Mouse (Mus musculus): ENCODE results near the gene Nudt16l1.

The Nudt16l1 gene

DNA sequence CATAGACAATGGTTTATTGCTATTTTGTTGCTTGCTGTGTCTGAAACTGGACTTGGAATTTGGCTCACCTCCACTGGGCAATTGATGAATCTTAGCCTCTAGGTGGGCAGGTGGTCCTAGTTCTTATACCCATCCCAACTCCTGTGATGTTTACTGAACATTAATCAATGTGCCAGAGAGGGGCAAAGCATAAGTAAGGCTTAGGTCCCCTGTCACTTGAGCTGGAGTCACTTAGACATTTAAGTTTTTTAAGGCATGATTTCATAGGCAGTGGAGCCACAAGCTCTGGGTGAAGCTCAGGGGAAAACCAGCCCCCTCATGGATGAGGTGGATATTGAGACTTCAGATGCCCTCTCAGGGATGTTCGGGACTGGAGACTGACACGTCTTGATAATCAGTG lies at the start of gene Nudt16l1:
Gene Nudt16l1, plus strand, starts transcription at position 301 of the 400 bp plus-strand sequence.
- no peak; the same call in 1 of the 2 replicates for ATAC-seq (ENCODE audit: insufficient number of reproducible peaks, low FRiP score, low TSS enrichment)

DNA sequence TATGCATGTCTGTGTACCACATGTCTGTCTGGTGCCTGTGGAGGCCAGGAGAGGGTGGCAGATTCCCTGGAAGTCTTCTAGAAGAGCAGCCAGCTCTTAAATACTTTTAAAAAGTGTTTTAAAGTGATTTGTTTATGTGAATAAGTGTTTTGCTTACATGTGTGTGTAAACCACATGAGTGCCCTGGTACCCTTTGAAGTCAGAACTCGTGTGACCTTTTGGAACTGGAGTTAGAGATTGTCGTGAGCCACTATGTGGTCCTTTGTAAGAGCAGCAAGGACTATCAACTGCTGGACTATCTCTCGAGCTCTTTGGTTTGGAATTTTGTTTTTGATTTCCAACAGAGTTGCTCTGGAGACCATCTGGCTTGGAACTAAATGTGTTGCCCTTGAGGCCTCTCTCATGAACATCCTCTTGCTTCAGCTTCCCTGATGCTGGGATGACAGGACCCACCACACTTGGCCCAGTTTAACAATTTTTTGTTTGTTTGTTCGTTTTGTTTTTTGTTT lies 48.3 kb upstream of the Nudt16l1 start:
- ATAC-seq (ENCODE audit: insufficient number of reproducible peaks, low FRiP score, low TSS enrichment), result no peak

DNA sequence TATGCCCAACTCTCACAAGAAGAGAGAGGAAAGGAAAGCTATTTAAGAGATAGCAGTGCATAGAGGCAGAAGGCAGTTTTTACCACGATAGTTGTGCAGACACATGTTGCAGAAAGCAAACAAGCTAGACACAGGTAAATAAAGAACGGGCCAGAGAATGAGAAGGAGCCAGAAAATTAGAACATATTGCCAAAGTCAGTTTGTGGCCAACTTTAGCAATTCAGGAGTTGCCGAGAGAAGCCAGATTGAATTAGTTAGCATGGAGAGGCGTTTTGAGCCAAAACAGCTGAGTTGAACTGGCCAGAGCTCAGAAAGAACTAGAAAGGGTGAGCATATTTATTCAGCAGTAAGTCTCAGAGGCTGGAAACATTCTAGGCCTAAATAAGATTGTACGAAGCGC lies 46.4 kb upstream of the Nudt16l1 start:
- no peak for ATAC-seq (ENCODE audit: insufficient number of reproducible peaks, low FRiP score, low TSS enrichment)

DNA sequence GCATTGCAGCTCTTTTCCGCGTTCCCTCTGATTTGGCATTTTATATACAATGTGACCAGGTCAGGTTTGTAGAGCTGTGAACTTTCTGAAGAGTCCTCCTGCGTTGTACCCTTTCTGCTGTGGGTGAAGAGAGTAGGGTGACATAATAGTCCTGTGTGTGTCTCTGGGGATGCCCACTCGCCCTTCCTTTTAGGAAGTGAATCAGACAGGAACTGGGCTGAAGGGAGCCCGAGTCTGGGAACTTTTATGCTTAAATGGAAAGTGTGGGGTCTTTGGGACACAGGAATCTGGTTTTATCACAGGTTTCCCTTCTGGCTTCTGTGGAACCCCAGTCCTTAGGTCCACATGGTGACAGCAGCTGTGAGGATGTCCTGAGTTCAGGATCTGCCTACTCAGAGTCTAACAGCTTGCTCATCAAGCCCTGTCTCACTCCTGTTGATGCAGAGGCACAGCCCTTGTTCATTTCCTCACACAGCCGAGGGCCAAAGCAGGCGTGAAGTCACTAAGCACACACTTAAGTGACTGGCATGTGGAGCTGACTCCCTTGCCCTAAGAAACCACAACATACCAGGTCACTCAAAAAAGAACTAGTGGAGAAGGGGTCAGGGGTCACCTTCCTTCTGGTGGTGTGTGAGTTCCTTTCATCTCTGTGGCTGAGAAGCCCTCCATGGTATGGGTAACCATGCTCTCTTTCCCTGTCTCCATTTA lies 44.2 kb upstream of the Nudt16l1 start:
- no peak for ATAC-seq (ENCODE audit: insufficient number of reproducible peaks, low FRiP score, low TSS enrichment)

DNA sequence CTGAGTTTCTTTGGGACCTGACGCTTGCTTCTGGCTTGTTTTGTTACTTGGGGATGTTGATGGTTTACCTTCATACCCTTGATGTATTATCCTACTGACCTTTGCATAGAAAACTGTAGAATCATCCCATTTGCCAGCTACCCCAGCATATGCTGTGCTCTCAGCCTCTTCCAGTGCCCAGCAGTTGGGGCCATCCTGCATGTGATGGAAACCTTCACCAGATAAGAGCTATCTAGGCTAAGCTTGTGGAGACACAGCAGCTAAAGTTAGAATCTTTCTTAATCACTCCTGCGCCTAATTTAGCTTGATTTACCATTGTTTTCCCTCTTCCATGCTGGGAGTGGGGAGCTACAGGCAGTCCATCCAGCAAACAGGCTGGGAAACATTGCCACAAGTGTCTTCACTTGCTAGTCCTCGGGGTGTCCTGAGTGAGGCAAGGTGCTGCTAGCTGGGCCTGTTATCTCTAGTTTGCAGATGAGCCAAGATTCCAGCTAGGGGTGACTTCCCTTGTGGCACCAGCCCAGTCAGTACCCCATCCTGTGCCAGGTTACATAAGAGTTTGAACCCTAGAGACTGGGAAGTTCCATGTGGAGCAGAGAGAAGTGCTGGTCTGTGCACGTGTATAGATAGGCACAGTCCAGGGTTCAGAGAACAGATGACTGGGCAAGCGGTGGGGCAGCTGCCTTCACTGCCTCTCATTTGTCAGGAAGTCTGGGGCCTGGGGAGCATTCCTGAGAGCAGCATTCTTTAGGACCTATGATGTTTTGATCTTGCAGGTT lies 42.1 kb upstream of the Nudt16l1 start:
- ATAC-seq (ENCODE audit: insufficient number of reproducible peaks, low FRiP score, low TSS enrichment), result peak; percentile 68; the same call in 1 of the 2 replicates

DNA sequence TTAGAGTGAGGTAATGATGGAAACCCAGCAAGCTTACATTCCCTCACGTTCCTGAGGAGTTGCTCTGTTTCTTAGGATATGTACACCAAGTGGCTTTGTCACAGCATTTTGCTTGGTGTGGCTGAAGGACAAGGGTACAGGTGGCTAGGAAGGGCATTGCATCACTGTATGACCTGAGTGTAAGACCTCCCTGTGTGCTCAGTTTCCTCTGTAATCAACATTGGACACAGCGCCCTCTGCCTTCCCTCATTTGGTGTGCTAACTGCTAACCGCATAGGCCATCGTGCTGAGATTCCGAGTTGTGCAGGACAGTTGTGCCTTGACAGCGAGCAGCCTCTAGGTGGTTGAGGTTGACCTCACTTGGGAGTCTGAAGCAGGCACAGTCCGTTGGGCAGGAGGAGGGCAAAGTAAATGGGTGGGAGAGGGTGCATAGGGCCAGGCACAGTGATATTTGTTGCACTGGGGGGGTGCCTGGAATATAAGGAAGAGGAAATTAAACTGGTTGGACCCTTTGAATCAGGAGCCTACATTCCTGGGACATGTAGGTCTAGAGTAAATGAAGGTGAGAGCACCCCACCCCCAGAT lies 41.3 kb upstream of the Nudt16l1 start:
- ATAC-seq (ENCODE audit: insufficient number of reproducible peaks, low FRiP score, low TSS enrichment), result no peak

DNA sequence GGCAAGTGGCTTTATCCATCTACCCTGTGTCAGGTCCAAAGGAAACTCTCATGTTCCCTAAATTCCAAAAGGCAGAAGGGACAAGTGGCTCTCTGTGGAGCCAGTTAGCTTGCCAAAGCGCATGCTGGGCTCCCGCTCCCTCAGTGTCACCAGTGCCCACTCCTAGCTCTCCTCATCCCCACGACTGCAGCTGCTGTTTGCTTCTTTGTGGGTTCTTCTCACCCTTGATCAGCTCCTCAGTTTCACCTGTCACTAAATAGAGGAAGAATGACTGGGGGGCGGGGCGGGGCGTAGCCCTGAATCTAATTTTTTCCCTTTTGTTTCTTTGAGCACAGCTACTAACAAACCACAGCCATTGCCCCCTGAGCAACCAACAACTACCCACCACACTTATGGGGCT lies 39.7 kb upstream of the Nudt16l1 start:
- ATAC-seq (ENCODE audit: insufficient number of reproducible peaks, low FRiP score, low TSS enrichment), result no peak

DNA sequence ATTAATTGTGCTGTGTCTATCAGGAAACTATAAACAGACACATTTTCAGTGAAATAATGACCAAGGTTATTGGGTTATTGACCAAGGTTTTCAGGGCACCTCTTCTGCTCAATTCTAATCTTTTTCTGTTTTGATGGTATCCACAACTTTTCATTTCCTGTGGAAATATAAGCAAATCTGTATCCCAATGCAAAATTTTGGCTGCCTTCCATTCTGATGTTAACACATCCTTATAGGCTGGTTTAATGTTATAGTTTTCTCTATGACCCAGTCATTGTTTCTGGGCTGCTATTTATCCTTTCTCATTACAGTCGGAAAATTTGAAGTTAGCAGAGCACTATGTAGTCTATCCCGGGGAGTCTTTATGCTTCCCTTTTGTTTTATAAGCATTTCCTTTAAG lies 38.9 kb upstream of the Nudt16l1 start:
- no peak for ATAC-seq (ENCODE audit: insufficient number of reproducible peaks, low FRiP score, low TSS enrichment)

DNA sequence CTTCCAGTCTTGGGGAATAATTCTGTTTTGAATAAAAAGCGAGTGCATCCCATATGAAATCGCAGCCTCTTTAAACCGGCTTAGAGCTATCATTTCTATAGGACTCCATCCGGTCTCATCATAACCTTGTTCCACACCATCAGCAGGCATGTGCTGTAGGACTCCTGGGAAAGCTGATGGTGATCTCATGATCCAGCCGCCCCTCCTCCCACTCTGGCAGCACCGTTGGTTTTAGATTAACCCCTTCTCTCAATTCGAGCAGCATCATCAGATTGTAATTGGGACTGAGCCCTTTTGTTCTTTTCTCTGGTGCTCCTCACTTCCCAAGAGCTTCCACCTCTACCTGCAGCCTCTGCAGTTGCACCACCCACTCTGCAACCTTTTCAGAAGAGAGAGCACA lies 37.4 kb upstream of the Nudt16l1 start:
- ATAC-seq (ENCODE audit: insufficient number of reproducible peaks, low FRiP score, low TSS enrichment), result no peak

DNA sequence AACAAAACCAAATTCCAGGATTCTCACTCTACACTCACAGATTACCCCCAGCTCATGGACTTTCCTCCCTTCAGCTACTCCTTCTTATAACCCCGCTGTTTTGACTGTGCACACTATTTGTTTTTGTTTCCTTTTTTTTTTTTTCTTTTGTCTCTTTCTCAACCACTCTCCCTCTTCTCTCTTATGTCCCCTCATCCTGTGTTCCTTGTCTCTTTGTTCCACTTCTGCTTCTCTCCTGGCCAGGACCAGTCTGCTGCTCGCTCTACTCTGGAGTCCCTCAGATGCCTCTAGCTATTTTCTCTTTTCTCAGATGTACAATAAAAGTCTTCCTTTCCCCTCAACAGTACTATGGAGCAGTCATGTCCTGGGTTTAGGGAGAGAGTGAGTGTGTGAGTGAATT lies 36.2 kb upstream of the Nudt16l1 start:
- no peak for ATAC-seq (ENCODE audit: insufficient number of reproducible peaks, low FRiP score, low TSS enrichment)

DNA sequence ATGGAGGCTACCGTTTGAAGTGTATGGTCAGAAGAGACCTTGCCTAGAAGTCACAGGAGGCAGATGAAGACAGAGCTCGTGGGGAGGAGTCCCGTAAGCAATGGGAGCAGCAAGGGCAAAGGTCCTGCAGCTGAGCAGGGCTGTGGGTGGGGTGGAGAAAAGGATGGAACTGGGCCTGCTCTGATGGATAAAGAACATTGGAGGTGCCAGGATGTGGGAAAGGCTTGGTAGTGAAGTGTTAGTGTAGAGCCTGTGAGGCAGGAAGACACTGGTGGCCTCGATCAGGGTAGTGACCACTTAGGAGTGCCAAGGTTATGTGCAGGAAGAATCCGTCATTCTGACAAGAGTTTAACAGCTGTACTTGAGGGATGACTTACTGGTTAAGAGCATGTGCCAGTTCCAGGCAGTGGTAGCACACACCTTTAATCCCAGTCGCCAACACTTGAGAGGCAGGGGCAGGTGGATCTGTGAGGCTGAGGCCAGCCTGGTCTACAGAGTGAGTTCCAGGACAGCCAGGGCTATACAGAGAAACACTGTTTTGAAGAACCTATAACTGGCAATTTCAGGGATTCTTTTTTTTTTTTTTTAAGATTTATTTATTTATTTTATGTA lies 35.0 kb upstream of the Nudt16l1 start:
- no peak for ATAC-seq (ENCODE audit: insufficient number of reproducible peaks, low FRiP score, low TSS enrichment)

DNA sequence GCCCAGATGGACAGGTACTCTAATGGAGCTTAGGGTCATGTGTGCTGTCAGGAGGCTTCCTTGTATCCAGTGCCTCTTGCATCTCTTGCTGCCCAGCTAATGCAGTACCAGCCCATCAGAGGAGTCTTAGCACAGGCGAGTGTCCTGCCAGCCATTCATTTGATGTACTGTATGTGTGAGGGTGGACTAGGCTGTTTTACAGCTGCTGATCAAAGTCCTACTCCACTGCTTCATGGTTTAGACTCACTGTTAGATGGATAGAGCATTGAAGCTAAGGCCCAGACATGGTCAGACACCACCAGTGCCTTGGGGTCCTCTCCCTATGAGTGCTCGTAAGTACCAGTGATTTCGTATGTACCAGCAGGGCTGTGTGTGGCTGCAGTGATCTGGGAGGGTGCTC lies 33.7 kb upstream of the Nudt16l1 start:
- ATAC-seq (ENCODE audit: insufficient number of reproducible peaks, low FRiP score, low TSS enrichment), result no peak

DNA sequence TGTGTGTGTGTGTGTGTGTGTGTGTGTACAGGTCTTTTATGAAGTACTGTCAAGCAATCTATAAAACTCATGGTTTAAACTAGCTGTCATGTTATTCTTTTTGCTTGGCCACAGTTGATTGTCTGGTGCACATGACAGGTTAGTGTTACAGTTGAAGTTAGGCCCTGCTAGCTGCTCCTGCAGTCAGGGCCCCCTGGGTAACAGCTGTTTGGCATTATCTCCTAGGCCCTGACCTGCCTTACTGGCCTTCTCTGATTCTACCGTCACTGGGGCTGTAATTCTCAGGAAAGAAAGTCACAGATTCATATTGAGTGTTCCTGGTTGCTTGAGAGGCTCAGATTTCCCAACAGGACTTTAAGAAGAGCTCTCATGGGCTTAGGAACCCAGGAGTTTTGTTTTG lies 33.0 kb upstream of the Nudt16l1 start:
- no peak for ATAC-seq (ENCODE audit: insufficient number of reproducible peaks, low FRiP score, low TSS enrichment)

DNA sequence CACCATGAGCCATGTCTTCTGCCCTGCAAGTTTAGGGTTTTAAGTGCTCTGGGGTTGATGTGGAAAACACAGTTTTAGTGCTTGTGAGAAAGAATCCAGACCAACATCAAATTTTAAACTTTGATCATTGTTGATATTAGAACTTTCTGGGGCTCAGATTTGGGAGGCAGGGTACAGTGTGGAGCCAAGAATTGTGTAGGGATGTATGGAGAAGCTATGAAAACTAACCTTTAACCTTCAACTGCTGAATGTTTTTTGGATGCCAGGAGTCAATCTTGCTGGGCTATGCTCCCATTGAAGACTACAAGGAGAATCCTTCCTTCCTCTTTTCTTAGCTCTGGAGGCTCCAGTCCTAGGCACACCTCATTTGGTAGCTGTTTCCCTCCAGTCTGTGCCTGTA lies 32.0 kb upstream of the Nudt16l1 start:
- ATAC-seq (ENCODE audit: insufficient number of reproducible peaks, low FRiP score, low TSS enrichment), result no peak

DNA sequence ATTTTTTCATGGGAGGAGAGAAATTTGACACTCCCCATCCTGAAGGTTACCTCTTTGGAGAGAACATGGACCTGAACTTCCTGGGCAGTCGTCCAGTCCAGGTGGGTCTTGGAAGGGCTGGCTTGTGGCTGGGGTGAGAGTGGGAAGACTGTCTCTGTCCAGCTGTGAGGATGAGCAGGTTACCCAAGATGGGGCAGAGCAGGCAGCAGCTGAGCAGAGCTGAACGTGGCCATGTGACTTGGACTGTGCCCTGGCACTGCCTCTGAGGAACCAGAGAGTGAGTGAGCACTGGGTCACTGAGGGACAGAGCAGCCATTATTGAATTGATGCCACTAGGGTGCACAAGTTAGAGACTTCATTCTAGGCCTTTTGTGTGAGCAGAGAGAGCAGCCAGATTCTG lies 31.2 kb upstream of the Nudt16l1 start:
- ATAC-seq (ENCODE audit: insufficient number of reproducible peaks, low FRiP score, low TSS enrichment), result 0 out of 2 replicates have a peak, but pooled peaks have one; percentile 40

DNA sequence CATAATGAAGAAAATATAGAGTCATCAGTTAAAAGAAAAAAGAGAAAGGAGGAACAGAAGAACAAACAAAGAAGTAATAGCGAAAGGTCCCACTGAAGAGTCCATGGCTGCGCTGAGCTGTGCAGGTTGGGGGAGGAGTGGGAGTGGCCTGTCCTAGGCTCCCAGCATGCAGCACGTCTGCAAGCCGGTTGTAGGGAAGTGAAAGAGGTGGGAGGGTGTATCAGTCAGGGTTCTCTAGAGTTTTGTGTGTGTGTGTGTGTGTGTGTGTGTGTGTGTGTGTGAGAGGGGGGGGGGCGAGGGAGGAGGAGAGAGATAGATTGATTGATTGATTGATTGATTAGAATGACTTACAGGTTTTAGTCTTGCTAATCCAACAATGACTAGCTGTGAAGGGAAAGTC lies 30.6 kb upstream of the Nudt16l1 start:
- no peak for ATAC-seq (ENCODE audit: insufficient number of reproducible peaks, low FRiP score, low TSS enrichment)

DNA sequence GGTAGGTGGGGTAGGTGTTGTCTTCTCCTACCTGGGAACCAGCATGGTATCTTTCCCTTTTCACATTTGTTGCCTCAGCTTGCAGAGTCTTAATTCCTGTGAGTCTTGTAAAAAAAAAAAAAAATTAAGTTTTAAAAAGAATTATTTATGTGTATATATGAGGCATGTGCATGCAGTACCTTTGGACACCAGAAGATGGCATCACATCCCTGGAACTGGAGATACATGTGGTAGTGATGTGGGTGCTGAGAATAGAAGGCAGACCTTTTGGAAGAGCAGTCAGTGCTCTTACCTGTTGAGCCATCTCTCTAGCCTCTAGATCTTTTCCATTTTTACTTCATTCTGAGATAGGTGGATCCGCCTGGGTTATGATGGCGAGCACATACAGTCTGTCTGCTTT lies 28.8 kb upstream of the Nudt16l1 start:
- ATAC-seq (ENCODE audit: insufficient number of reproducible peaks, low FRiP score, low TSS enrichment), result no peak

DNA sequence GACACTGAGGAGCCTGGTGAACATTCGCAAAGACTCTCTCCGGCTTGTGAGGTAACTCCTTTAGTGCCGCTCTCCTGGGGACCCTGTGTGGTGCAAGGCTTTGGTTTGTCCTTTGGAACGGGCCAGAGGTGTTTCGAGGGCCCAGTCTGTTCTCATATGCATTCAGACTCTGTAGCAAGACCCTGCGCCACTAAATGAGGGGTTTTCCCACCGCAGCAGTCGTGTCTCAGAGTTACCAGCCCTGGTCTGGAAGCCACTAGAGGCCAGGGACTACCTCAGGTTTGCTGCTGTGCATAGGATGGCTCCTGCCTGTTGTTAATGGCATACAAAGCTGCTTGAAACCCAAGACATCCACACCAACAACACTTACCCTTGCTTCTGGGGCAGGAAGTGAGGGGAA lies 27.8 kb upstream of the Nudt16l1 start:
- ATAC-seq (ENCODE audit: insufficient number of reproducible peaks, low FRiP score, low TSS enrichment), result no peak

DNA sequence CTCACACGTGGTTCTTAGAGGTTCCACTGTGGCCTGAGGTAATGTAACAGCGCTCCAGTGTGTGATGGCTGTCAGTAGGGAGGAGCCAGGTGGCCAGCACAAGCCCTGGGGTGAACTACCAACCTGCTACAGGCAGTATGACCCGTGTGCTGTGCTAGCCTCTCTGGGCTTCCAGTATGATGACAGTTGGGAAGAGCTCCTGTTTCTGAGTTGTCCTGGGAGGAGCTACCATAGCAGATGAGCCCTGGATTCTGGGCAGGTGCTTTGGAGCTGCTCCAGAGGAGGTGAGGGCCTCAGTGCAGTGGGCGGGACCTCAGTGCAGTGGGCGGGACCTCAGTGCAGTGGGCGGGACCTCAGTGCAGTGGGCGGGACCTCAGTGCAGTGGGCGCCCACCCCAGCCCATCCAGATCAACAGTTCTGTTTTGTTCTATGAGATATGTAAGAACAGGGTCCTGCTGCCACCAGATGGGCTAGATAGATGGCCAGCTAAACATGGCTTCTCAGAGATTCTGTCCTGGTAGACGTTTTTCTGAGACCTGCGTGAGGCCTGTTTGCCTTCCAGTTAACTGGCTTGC lies 26.4 kb upstream of the Nudt16l1 start:
- ATAC-seq (ENCODE audit: insufficient number of reproducible peaks, low FRiP score, low TSS enrichment), result no peak

DNA sequence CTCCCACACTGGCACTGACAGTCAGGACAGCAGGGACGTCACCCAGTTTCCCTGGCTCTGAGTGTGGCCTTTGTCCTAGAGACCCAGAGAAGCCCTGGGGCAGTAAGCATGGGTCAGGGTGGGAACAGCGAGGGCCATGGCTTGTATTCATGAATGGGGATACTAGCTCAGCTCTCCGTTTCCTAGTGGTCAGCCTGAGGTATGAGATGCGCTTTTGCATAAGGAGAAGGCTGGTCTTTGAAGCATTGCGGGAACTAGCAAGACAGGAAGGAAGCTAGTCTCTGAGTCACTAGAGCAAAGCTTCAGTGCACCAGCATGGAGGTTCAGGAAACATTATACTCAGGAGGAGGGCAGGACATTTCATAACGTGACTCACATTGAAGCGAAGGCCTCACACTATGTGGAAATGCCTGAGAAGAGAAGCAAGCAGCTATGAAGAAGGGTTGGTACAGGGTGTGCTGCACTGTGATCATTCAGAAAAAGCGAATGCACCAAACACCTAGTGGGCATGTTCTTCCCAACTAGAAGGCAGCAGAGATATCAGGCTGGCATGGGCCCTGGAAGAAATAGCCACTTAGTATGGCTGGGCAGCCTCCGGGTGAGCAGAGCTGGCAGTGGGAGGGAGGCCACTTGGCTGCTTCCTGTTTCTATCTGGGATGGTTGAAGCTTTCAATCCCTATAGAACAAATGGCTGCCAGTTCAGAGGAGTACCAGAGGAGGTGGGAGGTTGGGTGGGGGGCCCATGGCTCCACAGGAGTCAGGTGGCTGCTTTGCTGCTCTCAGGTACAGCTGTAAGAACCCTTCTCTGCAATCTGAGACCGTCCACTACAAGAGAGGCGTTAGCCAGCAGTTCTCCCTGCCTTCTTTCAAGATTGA lies 25.4 kb upstream of the Nudt16l1 start:
- ATAC-seq (ENCODE audit: insufficient number of reproducible peaks, low FRiP score, low TSS enrichment), result no peak

All from cerebellum, adult (tissue).